In genomic region chr1:126076312-126076711, GRCm38 (mm10) we compare ENCODE assay signal across 32 mouse cellular contexts.
DNase-seq lines count a peak whose midpoint lies in the region; ATAC-seq lines count a peak whose summit lies in the region.
"Had no signal": no experiment of that assay in that cellular context is flagged by ENCODE, and none has a peak within 500 bp of the region (broad histone marks: within the 10 kb centered on the region; RNA-seq: fewer than 3 reads in every experiment).

No protein-coding gene starts in this region.

- H3K9me3 ChIP-seq in forebrain, embryonic 10.5 days = no peaks in the 10 kb centered on the region
- H3K9me3 ChIP-seq in forebrain, embryonic 16.5 days (ENCODE audit: control insufficient read depth, low read length) = no peaks in the 10 kb centered on the region
- no peaks in the 10 kb centered on the region for H3K9me3 ChIP-seq in midbrain, embryonic 10.5 days (replicated peaks)
- no peaks in the 10 kb centered on the region for H3K9me3 ChIP-seq in midbrain, embryonic 15.5 days
- no peaks in the 10 kb centered on the region for H3K9me3 ChIP-seq in midbrain, embryonic 14.5 days (ENCODE audit: control insufficient read depth, low read length)
- H3K9me3 ChIP-seq: embryonic facial prominence, embryonic 10.5 days; embryonic facial prominence, embryonic 15.5 days; intestine, embryonic 15.5 days; neural tube, embryonic 12.5 days had no signal

- no peak for ATAC-seq in forebrain, embryonic 16.5 days
- ATAC-seq in midbrain, embryonic 15.5 days (replicated peaks) = no peak; the same call in 1 of the 2 replicates
- ATAC-seq in midbrain, embryonic 14.5 days (ENCODE audit: low FRiP score, low TSS enrichment) = no peak
- ATAC-seq: hindbrain, embryonic 16.5 days; intestine, embryonic 15.5 days had no signal

- DNase-seq in forebrain, embryonic 10.5 days (ENCODE audit: extremely low spot score, low spot score) = peak; percentile 27
- no peak for DNase-seq in midbrain, embryonic 10.5 days (ENCODE audit: low spot score)
- peak; percentile 2 for DNase-seq in embryo, embryonic 11 days
- DNase-seq in midbrain, embryonic 14.5 days = peak; percentile 19
- no peak for DNase-seq in cerebellum, postnatal 36 days
- DNase-seq: adrenal gland, adult 8-10 months; cerebellum, adult 8-10 months; cerebellum, postnatal 25 days; gastrocnemius, adult 2 months; gastrocnemius, postnatal 36 days; heart, adult 18-20 months; heart, postnatal 4 days; kidney, adult 2 months; kidney, postnatal 4 days; liver; lung, adult 2 months; lung, postnatal 10 days; right cerebral cortex, postnatal 4 days; thymus, adult 18-20 months; thymus, postnatal 25 days had no signal

- 0 out of 2 replicates have a peak, but pooled peaks cover 3% of the 10 kb centered on the region for H3K27me3 ChIP-seq in forebrain, embryonic 10.5 days (ENCODE audit: poor library complexity, severe bottlenecking)
- H3K27me3 ChIP-seq in forebrain, embryonic 16.5 days (replicated peaks; ENCODE audit: control insufficient read depth, insufficient read depth, low read length) = no peaks in the 10 kb centered on the region
- no peaks in the 10 kb centered on the region for H3K27me3 ChIP-seq in midbrain, embryonic 10.5 days (ENCODE audit: low read depth, poor library complexity, severe bottlenecking)
- no peaks in the 10 kb centered on the region for H3K27me3 ChIP-seq in midbrain, embryonic 15.5 days (replicated peaks)
- H3K27me3 ChIP-seq in midbrain, embryonic 14.5 days (ENCODE audit: control insufficient read depth, insufficient read depth, low read length) = no peaks in the 10 kb centered on the region
- H3K27me3 ChIP-seq: embryonic facial prominence, embryonic 15.5 days; intestine, embryonic 15.5 days; neural tube, embryonic 12.5 days had no signal

- WGBS in forebrain, embryonic 10.5 days = 25% methylated on average over 4 of the region's 4 CpGs
- 6% methylated on average over 4 of the region's 4 CpGs for WGBS in forebrain, embryonic 16.5 days
- 20% methylated on average over 4 of the region's 4 CpGs for WGBS in midbrain, embryonic 10.5 days
- WGBS in midbrain, embryonic 15.5 days = 27% methylated on average over 4 of the region's 4 CpGs
- 14% methylated on average over 4 of the region's 4 CpGs for WGBS in midbrain, embryonic 14.5 days

- no peak overlapping the region for H3K4me3 ChIP-seq in forebrain, embryonic 10.5 days
- H3K4me3 ChIP-seq in forebrain, embryonic 16.5 days (replicated peaks; ENCODE audit: low read length) = no peak overlapping the region
- no peak overlapping the region for H3K4me3 ChIP-seq in midbrain, embryonic 10.5 days
- no peak overlapping the region for H3K4me3 ChIP-seq in midbrain, embryonic 15.5 days
- no peak overlapping the region for H3K4me3 ChIP-seq in midbrain, embryonic 14.5 days (replicated peaks; ENCODE audit: low read depth, low read length)
- H3K4me3 ChIP-seq: embryonic facial prominence, embryonic 10.5 days; embryonic facial prominence, embryonic 15.5 days; gastrocnemius, adult 2 months; intestine, embryonic 15.5 days; neural tube, embryonic 12.5 days had no signal

- H3K4me2 ChIP-seq in forebrain, embryonic 16.5 days (ENCODE audit: low read length) = no peak overlapping the region
- no peak overlapping the region for H3K4me2 ChIP-seq in midbrain, embryonic 15.5 days
- H3K4me2 ChIP-seq in midbrain, embryonic 14.5 days (ENCODE audit: low read length) = no peak overlapping the region
- H3K4me2 ChIP-seq: embryonic facial prominence, embryonic 15.5 days; heart, embryonic 11.5 days; intestine, embryonic 15.5 days; neural tube, embryonic 12.5 days had no signal

- no peaks in the 10 kb centered on the region for H3K36me3 ChIP-seq in forebrain, embryonic 10.5 days (replicated peaks)
- H3K36me3 ChIP-seq in forebrain, embryonic 16.5 days (ENCODE audit: control insufficient read depth, insufficient read depth) = no peaks in the 10 kb centered on the region
- no peaks in the 10 kb centered on the region for H3K36me3 ChIP-seq in midbrain, embryonic 10.5 days
- H3K36me3 ChIP-seq in midbrain, embryonic 15.5 days (replicated peaks) = no peaks in the 10 kb centered on the region
- no peaks in the 10 kb centered on the region for H3K36me3 ChIP-seq in midbrain, embryonic 14.5 days (ENCODE audit: control insufficient read depth, insufficient read depth, low read length)
- H3K36me3 ChIP-seq: embryonic facial prominence, embryonic 10.5 days; embryonic facial prominence, embryonic 15.5 days; G1E; intestine, embryonic 15.5 days; neural tube, embryonic 12.5 days had no signal

- no peak overlapping the region; the same call in 1 of the 2 replicates for H3K9ac ChIP-seq in forebrain, embryonic 16.5 days (replicated peaks; ENCODE audit: low read depth, low read length)
- no peak overlapping the region for H3K9ac ChIP-seq in midbrain, embryonic 15.5 days
- H3K9ac ChIP-seq in midbrain, embryonic 14.5 days (replicated peaks; ENCODE audit: low read length) = 0 out of 2 replicates have a peak overlapping the region, but pooled peaks have one; percentile 13
- H3K9ac ChIP-seq: embryonic facial prominence, embryonic 15.5 days; intestine, embryonic 15.5 days; liver, embryonic 14.5 days; neural tube, embryonic 12.5 days had no signal

- peak overlapping the region; percentile 53; the same call in 1 of the 2 replicates for H3K27ac ChIP-seq in forebrain, embryonic 10.5 days
- no peak overlapping the region for H3K27ac ChIP-seq in forebrain, embryonic 16.5 days (ENCODE audit: low read length)
- peak overlapping the region; percentile 47 for H3K27ac ChIP-seq in midbrain, embryonic 10.5 days (replicated peaks)
- H3K27ac ChIP-seq in midbrain, embryonic 15.5 days = no peak overlapping the region
- no peak overlapping the region for H3K27ac ChIP-seq in midbrain, embryonic 14.5 days (replicated peaks; ENCODE audit: low read depth, low read length)
- H3K27ac ChIP-seq: embryonic facial prominence, embryonic 10.5 days; embryonic facial prominence, embryonic 15.5 days; gastrocnemius, adult 2 months; intestine, embryonic 15.5 days; liver, embryonic 14.5 days; macrophage; neural tube, embryonic 12.5 days; stomach, postnatal 0 days had no signal

- H3K4me1 ChIP-seq in forebrain, embryonic 10.5 days = peaks cover 27% of the 10 kb centered on the region
- peaks cover 4% of the 10 kb centered on the region for H3K4me1 ChIP-seq in forebrain, embryonic 16.5 days (replicated peaks; ENCODE audit: control insufficient read depth, insufficient read depth, low read length)
- H3K4me1 ChIP-seq in midbrain, embryonic 10.5 days = peaks cover 5% of the 10 kb centered on the region
- peaks cover 3% of the 10 kb centered on the region; the same call in 1 of the 2 replicates for H3K4me1 ChIP-seq in midbrain, embryonic 15.5 days
- H3K4me1 ChIP-seq in midbrain, embryonic 14.5 days (ENCODE audit: control insufficient read depth, insufficient read depth, low read length) = 0 out of 2 replicates have a peak, but pooled peaks cover 5% of the 10 kb centered on the region
- H3K4me1 ChIP-seq: embryonic facial prominence, embryonic 10.5 days; embryonic facial prominence, embryonic 15.5 days; intestine, embryonic 15.5 days; neural tube, embryonic 12.5 days had no signal

Comparison
In these comparisons a context has a peak if more than half of its experiments do, and no peak if none do; other contexts are left out.
1. DNase-seq: peak in forebrain, embryonic 10.5 days (single experiment), embryo, embryonic 11 days (single experiment) and midbrain, embryonic 14.5 days (single experiment); none in midbrain, embryonic 10.5 days (single experiment) and cerebellum, postnatal 36 days (0 of 2).
2. H3K27ac ChIP-seq: peak in forebrain, embryonic 10.5 days (single experiment) and midbrain, embryonic 10.5 days (single experiment); none in forebrain, embryonic 16.5 days (single experiment), midbrain, embryonic 15.5 days (single experiment) and midbrain, embryonic 14.5 days (single experiment).